Mouse (Mus musculus) spleen, postnatal 4 days (tissue): ENCODE measurements around the gene Map2k6.

Source experiments
- DNase-seq, 2 experiments: peaks; one replicate each; pipeline ENCODE4 v3.0.0; 2022; ENCODE audit warnings: low spot score in 2 of 2

The Map2k6 gene

GRCm38 (mm10) chr11:110403602-110404001 lies 4.7 kb downstream of the Map2k6 start:
- no peak for DNase-seq

GRCm38 (mm10) chr11:110405607-110406006 lies 6.7 kb downstream of the Map2k6 start:
- no peak for DNase-seq

- DNase-seq: no peak
These were observed 10.2 kb downstream of the Map2k6 start for GRCm38 (mm10) chr11:110409131-110409530.

GRCm38 (mm10) chr11:110409776-110410175 lies 10.9 kb downstream of the Map2k6 start:
- peak; percentile 48 to 87 for DNase-seq

- no peak for DNase-seq
These were observed 12.7 kb downstream of the Map2k6 start for GRCm38 (mm10) chr11:110411596-110411995.

GRCm38 (mm10) chr11:110414263-110414662 lies 15.3 kb downstream of the Map2k6 start:
- DNase-seq: no peak

GRCm38 (mm10) chr11:110416691-110417090 lies 17.8 kb downstream of the Map2k6 start:
- DNase-seq: no peak

- no peak for DNase-seq
These were observed 21.5 kb downstream of the Map2k6 start for GRCm38 (mm10) chr11:110420463-110420862.

GRCm38 (mm10) chr11:110426572-110427145 lies 27.7 kb downstream of the Map2k6 start:
- no peak for DNase-seq

GRCm38 (mm10) chr11:110427159-110427561 lies 28.2 kb downstream of the Map2k6 start:
- no peak for DNase-seq

- no peak for DNase-seq
These were observed 30.1 kb downstream of the Map2k6 start for GRCm38 (mm10) chr11:110428999-110429398.

GRCm38 (mm10) chr11:110429837-110430418 lies 31.0 kb downstream of the Map2k6 start:
- no peak for DNase-seq

- no peak for DNase-seq
These were observed 37.1 kb downstream of the Map2k6 start for GRCm38 (mm10) chr11:110435839-110436556.

GRCm38 (mm10) chr11:110436998-110437397 lies 38.1 kb downstream of the Map2k6 start:
- DNase-seq: no peak

GRCm38 (mm10) chr11:110438135-110438534 lies 39.2 kb downstream of the Map2k6 start:
- no peak for DNase-seq

GRCm38 (mm10) chr11:110438700-110439296 lies 39.9 kb downstream of the Map2k6 start:
- no peak for DNase-seq

GRCm38 (mm10) chr11:110439354-110439753 lies 40.4 kb downstream of the Map2k6 start:
- peak in 1 of 2 experiments; percentile 59 for DNase-seq

- no peak for DNase-seq
These were observed 45.7 kb downstream of the Map2k6 start for GRCm38 (mm10) chr11:110444576-110444975.

GRCm38 (mm10) chr11:110448131-110448725 lies 49.3 kb downstream of the Map2k6 start:
- DNase-seq: peak; percentile 70 to 76

- DNase-seq: peak in 1 of 2 experiments; percentile 63
These were observed 49.8 kb downstream of the Map2k6 start for GRCm38 (mm10) chr11:110448726-110449161.

- DNase-seq: no peak
These were observed 50.3 kb downstream of the Map2k6 start for GRCm38 (mm10) chr11:110449183-110449582.
